Mouse (Mus musculus) CH12.LX (cell line): ENCODE results near the gene Pphln1. TPM values are rescaled to one million over a fixed set of nuclear protein-coding genes. Genes with fewer than 3 reads are reported as not detected.

Source experiments
- DNase-seq: peaks from one replicate; pipeline ENCODE4 v3.0.0-alpha.2; 2013; ENCODE audit errors: extremely low read depth
- H3K27ac ChIP-seq: 2 replicates; pipeline ENCODE4 v1.5.1; 2012; ENCODE audit warnings: low read depth, mild to moderate bottlenecking, control low read depth, moderate library complexity; ENCODE audit not compliant: insufficient read depth
- H3K27me3 ChIP-seq: replicated peaks from 2 replicates; pipeline ENCODE3; 2012; ENCODE audit warnings: inconsistent platforms
- H3K36me3 ChIP-seq, 2 experiments: replicated peaks in 1 of 2; 2 replicates each; pipeline versions ENCODE3 to v1.6.1; 2012; ENCODE audit warnings: inconsistent platforms in 1 of 2, low read length in 1 of 2, mild to moderate bottlenecking in 1 of 2, mixed read lengths in 1 of 2, moderate library complexity in 1 of 2; ENCODE audit not compliant: control insufficient read depth in 1 of 2, insufficient read depth in 1 of 2
- H3K4me1 ChIP-seq, 2 experiments: 2 replicates each; pipeline ENCODE4 v1.6.1; 2012; ENCODE audit warnings: inconsistent platforms in 1 of 2, moderate library complexity in 1 of 2; ENCODE audit not compliant: insufficient read depth in 2 of 2, control insufficient read depth in 1 of 2
- H3K4me2 ChIP-seq: 2 replicates; pipeline ENCODE4 v1.6.1; 2012; ENCODE audit warnings: low read depth, mild to moderate bottlenecking, control low read depth; ENCODE audit not compliant: poor library complexity, insufficient read depth, severe bottlenecking
- H3K4me3 ChIP-seq, 3 experiments: fragments of 150-350 bp in 1 of 3; sonication (generic) in 1 of 3; replicated peaks in 1 of 3; 2 replicates each; pipeline versions ENCODE3 to v1.5.1; 2011 to 2012; ENCODE audit warnings: low read depth in 2 of 3, low read length in 2 of 3, mild to moderate bottlenecking in 2 of 3, moderate library complexity in 2 of 3, control low read depth in 1 of 3, improper control_type of control experiment in 1 of 3, inconsistent platforms in 1 of 3, mixed read lengths in 1 of 3; ENCODE audit not compliant: poor library complexity in 1 of 3
- H3K79me2 ChIP-seq: replicated peaks from 2 replicates; pipeline ENCODE4 v1.6.1; 2012; ENCODE audit warnings: mild to moderate bottlenecking, moderate library complexity; ENCODE audit not compliant: control insufficient read depth, poor library complexity, insufficient read depth, severe bottlenecking; ENCODE audit errors: extremely low read depth
- H3K9ac ChIP-seq: 2 replicates; pipeline ENCODE4 v1.6.1; 2012; ENCODE audit warnings: low read depth, mild to moderate bottlenecking, control low read depth, moderate library complexity; ENCODE audit not compliant: insufficient read depth
- H3K9me3 ChIP-seq: replicated peaks from 2 replicates; pipeline ENCODE3; 2012; ENCODE audit warnings: low read length, inconsistent platforms, mixed read lengths
- CHD1 ChIP-seq: IDR thresholded peaks from 2 replicates; pipeline ENCODE4 v1.6.1; 2012; ENCODE audit warnings: low read depth, low read length, improper control_type of control experiment, inconsistent platforms
- CHD2 ChIP-seq: IDR thresholded peaks from 2 replicates; pipeline ENCODE4 v1.6.1; 2011; ENCODE audit warnings: low read length, improper control_type of control experiment
- ELF1 ChIP-seq: IDR thresholded peaks from 2 replicates; pipeline ENCODE4 v1.6.1; 2014; ENCODE audit warnings: low read depth, mild to moderate bottlenecking, inconsistent platforms, low read length, improper control_type of control experiment
- ETS1 ChIP-seq: conservative IDR thresholded peaks from 2 replicates; pipeline ENCODE4 v1.6.1; 2012; ENCODE audit warnings: low read depth, mild to moderate bottlenecking, inconsistent platforms, low read length, improper control_type of control experiment, moderate library complexity
- IRF4 ChIP-seq: IDR thresholded peaks from 2 replicates; pipeline ENCODE4 v1.6.1; 2014; ENCODE audit warnings: low read depth, mild to moderate bottlenecking, inconsistent platforms, low read length, improper control_type of control experiment
- JUN ChIP-seq: IDR thresholded peaks from 2 replicates; pipeline ENCODE4 v1.6.1; 2011; ENCODE audit warnings: low read depth, mild to moderate bottlenecking, low read length, improper control_type of control experiment, moderate library complexity; ENCODE audit not compliant: insufficient read depth
- JUND ChIP-seq: conservative IDR thresholded peaks from 2 replicates; pipeline ENCODE4 v1.6.1; 2011; ENCODE audit warnings: low read depth, low read length, improper control_type of control experiment
- MAX ChIP-seq: IDR thresholded peaks from 2 replicates; pipeline ENCODE4 v1.6.1; 2011; ENCODE audit warnings: low read length, improper control_type of control experiment
- MAZ ChIP-seq: IDR thresholded peaks from 2 replicates; pipeline ENCODE4 v1.6.1; 2012; ENCODE audit warnings: low read depth, mild to moderate bottlenecking, inconsistent platforms, low read length, improper control_type of control experiment, moderate library complexity
- MEF2A ChIP-seq: IDR thresholded peaks from 2 replicates; pipeline ENCODE4 v1.6.1; 2014; ENCODE audit warnings: low read depth, mild to moderate bottlenecking, inconsistent platforms, low read length, improper control_type of control experiment, borderline replicate concordance
- MYC ChIP-seq: IDR thresholded peaks from 2 replicates; pipeline ENCODE4 v1.6.1; 2011; ENCODE audit warnings: low read depth, mild to moderate bottlenecking, improper control_type of control experiment, low read length
- PAX5 ChIP-seq: IDR thresholded peaks from 2 replicates; pipeline ENCODE4 v1.6.1; 2012; ENCODE audit warnings: low read length, inconsistent platforms, mixed read lengths
- POLR2AphosphoS2 ChIP-seq: IDR thresholded peaks from 2 replicates; pipeline ENCODE4 v1.6.1; 2011; ENCODE audit warnings: low read depth, low read length, improper control_type of control experiment
- TBP ChIP-seq: conservative IDR thresholded peaks from 2 replicates; pipeline ENCODE4 v1.6.1; 2011; ENCODE audit warnings: low read depth, low read length, improper control_type of control experiment
- TCF12 ChIP-seq: IDR thresholded peaks from 2 replicates; pipeline ENCODE4 v1.6.1; 2014; ENCODE audit warnings: low read depth, mild to moderate bottlenecking, inconsistent platforms, low read length, improper control_type of control experiment
- ZC3H11A ChIP-seq: IDR thresholded peaks from 2 replicates; pipeline ENCODE4 v1.6.1; 2012; ENCODE audit warnings: low read depth, mild to moderate bottlenecking, inconsistent platforms, low read length, improper control_type of control experiment
- ZMIZ1 ChIP-seq: IDR thresholded peaks from 2 replicates; pipeline ENCODE4 v1.6.1; 2012; ENCODE audit warnings: low read depth, mild to moderate bottlenecking, inconsistent platforms, low read length, improper control_type of control experiment
- ZNF384 ChIP-seq: IDR thresholded peaks from 2 replicates; pipeline ENCODE4 v1.6.1; 2012; ENCODE audit warnings: low read depth, low read length, improper control_type of control experiment, inconsistent platforms
- dilution Hi-C: fragments of 300-500 bp; cut with MboI; formaldehyde crosslinking; loops from 2 replicates; pipeline ENCODE4 v1.14.3; 2020; ENCODE audit warnings: low sequenced_read_pairs; ENCODE audit not compliant: extremely low pct_unique_long_range_greater_than_20kb, extremely low pct_ligation_motif_present
- in situ Hi-C: fragments of 300-500 bp; cut with MboI; formaldehyde crosslinking; loops from 3 replicates; pipeline ENCODE4 v1.14.3; 2019; ENCODE audit warnings: low sequenced_read_pairs, low pct_ligation_motif_present, low pct_unique_long_range_greater_than_20kb, mixed read lengths
- polyA plus RNA-seq: library from polyadenylated mRNA; unstranded; fragments of >175 nt; gene quantifications from 2 replicates; pipeline ENCODE4 v1.2.1, GENCODE M21; 2012; ENCODE audit warnings: low read depth; ENCODE audit not compliant: insufficient read length
- total RNA-seq, 2 experiments: library from RNA; depleted of rRNA; stranded (reverse); fragments of 300-350 nt in 1 of 2; fragments of >200 nt in 1 of 2; gene quantifications; 2 replicates each; pipeline ENCODE4 v1.2.3; 2012 to 2014

Gene Pphln1
- total and polyA plus RNA-seq, 3 experiments, result 22.9 to 63.9 (median 59.3) TPM

- TF ChIP-seq MEF2A (no peak), PAX5 (no peak), ZNF384 (no peak), POLR2AphosphoS2 (no peak), MYC (no peak), ZMIZ1 (no peak)
- TF ChIP-seq, all 38 proteins: peak for 0
- in situ Hi-C loops, result no loop called here
- H3K9me3 ChIP-seq, result no peaks in the 10 kb centered on the region
- no peak overlapping the region for H3K4me3 ChIP-seq
- dilution Hi-C loops, result no loop called here
- peaks cover 0 to 29% of the 10 kb centered on the region in 2 experiments; a peak in 2 of 4 replicates for H3K4me1 ChIP-seq
- peak; percentile 39 for DNase-seq
- no peak overlapping the region for H3K4me2 ChIP-seq
- no peak overlapping the region for H3K9ac ChIP-seq
- H3K36me3 ChIP-seq, result peaks cover 12 to 56% of the 10 kb centered on the region in 2 experiments
- H3K79me2 ChIP-seq, result no peaks in the 10 kb centered on the region
- no peaks in the 10 kb centered on the region for H3K27me3 ChIP-seq
- H3K27ac ChIP-seq, result no peak overlapping the region
Observed at GRCm38 (mm10) chr15:93485252-93485651, 87.1 kb downstream of the Pphln1 start.

- Histone ChIP-seq H3K79me2 (no peaks in the 10 kb centered on the region), H3K27me3 (no peaks in the 10 kb centered on the region), H3K36me3 (peaks cover 11 to 58% of the 10 kb centered on the region in 2 experiments), H3K4me3 (no peak overlapping the region), H3K9me3 (no peaks in the 10 kb centered on the region), H3K4me2 (no peak overlapping the region), H3K27ac (no peak overlapping the region), H3K4me1 (peaks cover 0 to 29% of the 10 kb centered on the region in 2 experiments; a peak in 2 of 4 replicates), H3K9ac (no peak overlapping the region)
- DNase-seq, result no peak
- in situ Hi-C loops, result no loop called here
- dilution Hi-C loops, result no loop called here
- no peak for TF ChIP-seq CHD2
- no peak for TF ChIP-seq POLR2AphosphoS2
- no peak for TF ChIP-seq TCF12
- no peak for TF ChIP-seq MAX
- TF ChIP-seq ZNF384, result no peak
- no peak for TF ChIP-seq TBP
- TF ChIP-seq ELF1, result no peak
- TF ChIP-seq ETS1, result no peak
- TF ChIP-seq ZMIZ1, result no peak
- no peak for TF ChIP-seq JUND
- no peak for TF ChIP-seq JUN
- no peak for TF ChIP-seq IRF4
- TF ChIP-seq CHD1, result no peak
- no peak for TF ChIP-seq ZC3H11A
- no peak for TF ChIP-seq PAX5
- TF ChIP-seq MAZ, result no peak
Observed at GRCm38 (mm10) chr15:93486066-93486465, 87.9 kb downstream of the Pphln1 start.
